Mouse (Mus musculus) cortical plate, adult 2 months (tissue): Measurements from ENCODE around the gene Insc.

Source experiments
- CTCF ChIP-seq: fragments of 200-500 bp; IDR thresholded peaks from 2 replicates; pipeline ENCODE4 v1.5.1; 2011; ENCODE audit warnings: mild to moderate bottlenecking, control low read depth, low read length; ENCODE audit not compliant: insufficient read depth; ENCODE audit errors: extremely low read depth
- POLR2A ChIP-seq: fragments of 200-500 bp; IDR thresholded peaks from 2 replicates; pipeline ENCODE4 v1.6.1; 2011; ENCODE audit warnings: mild to moderate bottlenecking, low read length, control low read depth; ENCODE audit not compliant: insufficient read depth; ENCODE audit errors: extremely low read depth

GRCm38 (mm10) chr7:114837268-114837667, 93.8 kb downstream of the Insc start:
- TF ChIP-seq CTCF (no peak), POLR2A (no peak)
